Mouse (Mus musculus): ENCODE measurements around the gene Itga7.

- TF ChIP-seq CTCF (IDR thresholded peaks at IDR 0.05; ENCODE audit: low read depth) (no peak), EP300 (IDR thresholded peaks at IDR 0.05; ENCODE audit: low read depth) (no peak)
These were observed 34.7 kb downstream of the Itga7 start for GRCm38 (mm10) chr10:128968341-128968749.
